ENCODE assay signal across 8 mouse cellular contexts in genomic region chr3:28781848-28782247, GRCm38 (mm10). TPM values are rescaled to one million over a fixed set of nuclear protein-coding genes. Genes with fewer than 3 reads are reported as not detected.
A peak's percentile ranks its signal among the peaks of the same experiment; 100 is the strongest.
DNase-seq lines count a peak whose midpoint lies in the region; ATAC-seq lines count a peak whose summit lies in the region.

No protein-coding gene starts in this region.

- intact Hi-C loops in heart, postnatal 14 days (cut with DNase I), result no loop called here

- H3K27me3 ChIP-seq in heart, embryonic 13.5 days (replicated peaks), result 0 out of 2 replicates have a peak, but pooled peaks cover 2% of the 10 kb centered on the region
- H3K27me3 ChIP-seq in hindbrain, embryonic 13.5 days, result 0 out of 2 replicates have a peak, but pooled peaks cover 9% of the 10 kb centered on the region
- peaks cover 15% of the 10 kb centered on the region; the same call in 1 of the 2 replicates for H3K27me3 ChIP-seq in midbrain, embryonic 13.5 days

- H3K27ac ChIP-seq in heart, embryonic 13.5 days (replicated peaks), result no peak overlapping the region
- no peak overlapping the region for H3K27ac ChIP-seq in brown adipose tissue, adult 24 weeks (replicated peaks; ENCODE audit: low read depth, low read length)
- H3K27ac ChIP-seq in hindbrain, embryonic 13.5 days, result no peak overlapping the region
- no peak overlapping the region for H3K27ac ChIP-seq in midbrain, embryonic 13.5 days

- peaks cover 11% of the 10 kb centered on the region for H3K4me1 ChIP-seq in heart, embryonic 13.5 days
- H3K4me1 ChIP-seq in brown adipose tissue, adult 24 weeks (ENCODE audit: control insufficient read depth, insufficient read depth, insufficient read length, low read length), result peaks cover 2% of the 10 kb centered on the region
- peaks cover 12% of the 10 kb centered on the region for H3K4me1 ChIP-seq in hindbrain, embryonic 13.5 days (replicated peaks)
- peaks cover 19% of the 10 kb centered on the region for H3K4me1 ChIP-seq in midbrain, embryonic 13.5 days (replicated peaks)

- no peak for ATAC-seq in heart, embryonic 13.5 days (ENCODE audit: extremely low read depth, insufficient number of reproducible peaks, low FRiP score, low TSS enrichment)
- ATAC-seq in hindbrain, embryonic 13.5 days (ENCODE audit: low FRiP score), result no peak
- ATAC-seq in midbrain, embryonic 13.5 days, result no peak

- H3K4me3 ChIP-seq in heart, embryonic 13.5 days, result peak overlapping the region; percentile 89
- peak overlapping the region; percentile 78 for H3K4me3 ChIP-seq in brown adipose tissue, adult 24 weeks (ENCODE audit: insufficient read depth, low read depth, low read length)
- peak overlapping the region; percentile 80 for H3K4me3 ChIP-seq in hindbrain, embryonic 13.5 days
- H3K4me3 ChIP-seq in midbrain, embryonic 13.5 days (replicated peaks), result peak overlapping the region; percentile 73

- no peaks in the 10 kb centered on the region for H3K9me3 ChIP-seq in heart, embryonic 13.5 days
- H3K9me3 ChIP-seq in hindbrain, embryonic 13.5 days, result no peaks in the 10 kb centered on the region
- H3K9me3 ChIP-seq in midbrain, embryonic 13.5 days, result no peaks in the 10 kb centered on the region

- no peak for DNase-seq in heart, postnatal 14 days
- DNase-seq in right cerebral cortex, adult 18-20 months, result no peak
- no peak for DNase-seq in adrenal gland, adult 8-10 months
- DNase-seq in spleen, postnatal 4 days (ENCODE audit: low spot score in 2 of 2), result no peak

- H3K9ac ChIP-seq in heart, embryonic 13.5 days, result peak overlapping the region; percentile 92
- peak overlapping the region; percentile 84 for H3K9ac ChIP-seq in hindbrain, embryonic 13.5 days
- H3K9ac ChIP-seq in midbrain, embryonic 13.5 days (replicated peaks), result peak overlapping the region; percentile 80

- 21% methylated on average over 14 of the region's 14 CpGs for WGBS in heart, embryonic 13.5 days
- 19% methylated on average over 14 of the region's 14 CpGs for WGBS in hindbrain, embryonic 13.5 days
- 22% methylated on average over 14 of the region's 14 CpGs for WGBS in midbrain, embryonic 13.5 days

- peaks cover 7% of the 10 kb centered on the region; the same call in 1 of the 2 replicates for H3K36me3 ChIP-seq in heart, embryonic 13.5 days
- no peaks in the 10 kb centered on the region for H3K36me3 ChIP-seq in hindbrain, embryonic 13.5 days
- no peaks in the 10 kb centered on the region for H3K36me3 ChIP-seq in midbrain, embryonic 13.5 days

- H3K4me2 ChIP-seq in heart, embryonic 13.5 days, result peak overlapping the region; percentile 98
- H3K4me2 ChIP-seq in hindbrain, embryonic 13.5 days, result peak overlapping the region; percentile 81
- H3K4me2 ChIP-seq in midbrain, embryonic 13.5 days (replicated peaks), result peak overlapping the region; percentile 92

RNA-seq across cellular contexts. Expression of gene Eif5a2, which starts 0.8 kb away (rescaled TPM):
- polyA plus RNA-seq in heart, embryonic 13.5 days (2015; fragmentation: Nextera tagmentation; extraction: Ambion mirVana), result 8.4 and 9.1 TPM in 2 replicates
- total RNA-seq in heart, postnatal 14 days (2021), result 1 to 10 TPM; 2.0 to 2.2 TPM
- 1.4 and 1.8 TPM in 2 replicates for polyA plus RNA-seq in brown adipose tissue, adult 24 weeks (2012; ENCODE audit: insufficient read depth, insufficient read length, missing spikeins)
- 10.6 and 11.0 TPM in 2 replicates for polyA plus RNA-seq in hindbrain, embryonic 13.5 days (2015; fragmentation: Nextera tagmentation; extraction: Ambion mirVana)
- 8.7 and 9.4 TPM in 2 replicates for polyA plus RNA-seq in midbrain, embryonic 13.5 days (2015; fragmentation: Nextera tagmentation; extraction: Ambion mirVana)
- 1 to 10 TPM; 1.7 to 3.6 (median 2.8) TPM for total RNA-seq in adrenal gland, adult 8-10 months (2022)

RNA-seq across cellular contexts. Expression of gene Rpl22l1, which starts 23.4 kb away (rescaled TPM):
- polyA plus RNA-seq in heart, embryonic 13.5 days (2015; fragmentation: Nextera tagmentation; extraction: Ambion mirVana), result 212 and 227 TPM in 2 replicates
- total RNA-seq in heart, postnatal 14 days (2021), result 100 to 1,000 TPM; 106 to 110 TPM
- 112 and 177 TPM in 2 replicates for polyA plus RNA-seq in brown adipose tissue, adult 24 weeks (2012; ENCODE audit: insufficient read depth, insufficient read length, missing spikeins)
- 225 and 252 TPM in 2 replicates for polyA plus RNA-seq in hindbrain, embryonic 13.5 days (2015; fragmentation: Nextera tagmentation; extraction: Ambion mirVana)
- 233 and 254 TPM in 2 replicates for polyA plus RNA-seq in midbrain, embryonic 13.5 days (2015; fragmentation: Nextera tagmentation; extraction: Ambion mirVana)
- 100 to 1,000 TPM; 178 to 223 (median 196) TPM for total RNA-seq in adrenal gland, adult 8-10 months (2022)
